Mouse (Mus musculus) liver, postnatal 0 days (tissue): ENCODE data around the gene Hoxd11.

Source experiments
- CTCF ChIP-seq: sonication (generic); IDR thresholded peaks from 2 replicates; pipeline ENCODE4 v1.5.1; 2016; ENCODE audit warnings: antibody characterized with exemption, low read depth
- EP300 ChIP-seq: IDR thresholded peaks from 2 replicates; pipeline ENCODE4 v1.6.1; 2016; ENCODE audit warnings: antibody characterized with exemption, low read depth, mild to moderate bottlenecking

DNA sequence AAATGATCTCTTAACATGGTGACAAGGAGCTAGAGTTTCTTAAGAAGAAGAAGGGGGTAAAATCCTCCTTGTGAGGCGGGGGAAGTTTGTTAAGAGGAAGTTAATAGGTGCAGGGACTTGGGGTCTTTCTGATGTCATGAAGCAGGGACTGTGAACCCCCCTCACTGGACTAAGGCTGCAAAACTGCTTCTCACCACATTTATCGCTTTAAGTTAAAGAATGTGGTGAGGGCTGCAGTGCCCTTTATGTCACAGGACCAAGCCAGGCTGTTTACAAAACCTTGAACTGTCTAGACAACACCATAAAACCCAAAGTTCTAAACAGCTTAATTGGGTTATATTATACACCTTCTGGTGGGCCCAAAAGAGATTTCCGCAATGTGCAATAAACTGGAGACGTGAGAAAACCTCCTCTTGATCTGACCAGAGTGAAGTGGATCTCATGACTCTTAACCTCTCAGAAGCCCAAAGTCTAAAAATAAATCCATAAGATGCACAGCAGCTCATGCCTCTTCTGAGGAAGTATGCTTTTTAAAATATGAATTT lies 5.8 kb downstream of the Hoxd11 start:
- TF ChIP-seq CTCF: no peak
- TF ChIP-seq EP300: no peak
